Mouse (Mus musculus) kidney, adult 8-10 months (tissue): Measurements from ENCODE around the gene Rasgrp4.
"Not testable (repeated sequence)": the region's sequence is repeated elsewhere in the genome, so short reads cannot be mapped to it uniquely, and the experiment has no call there.

Source experiments
- DNase-seq, 2 experiments: peaks; one replicate each; pipeline ENCODE4 v3.0.0; 2022

The Rasgrp4 gene

DNA sequence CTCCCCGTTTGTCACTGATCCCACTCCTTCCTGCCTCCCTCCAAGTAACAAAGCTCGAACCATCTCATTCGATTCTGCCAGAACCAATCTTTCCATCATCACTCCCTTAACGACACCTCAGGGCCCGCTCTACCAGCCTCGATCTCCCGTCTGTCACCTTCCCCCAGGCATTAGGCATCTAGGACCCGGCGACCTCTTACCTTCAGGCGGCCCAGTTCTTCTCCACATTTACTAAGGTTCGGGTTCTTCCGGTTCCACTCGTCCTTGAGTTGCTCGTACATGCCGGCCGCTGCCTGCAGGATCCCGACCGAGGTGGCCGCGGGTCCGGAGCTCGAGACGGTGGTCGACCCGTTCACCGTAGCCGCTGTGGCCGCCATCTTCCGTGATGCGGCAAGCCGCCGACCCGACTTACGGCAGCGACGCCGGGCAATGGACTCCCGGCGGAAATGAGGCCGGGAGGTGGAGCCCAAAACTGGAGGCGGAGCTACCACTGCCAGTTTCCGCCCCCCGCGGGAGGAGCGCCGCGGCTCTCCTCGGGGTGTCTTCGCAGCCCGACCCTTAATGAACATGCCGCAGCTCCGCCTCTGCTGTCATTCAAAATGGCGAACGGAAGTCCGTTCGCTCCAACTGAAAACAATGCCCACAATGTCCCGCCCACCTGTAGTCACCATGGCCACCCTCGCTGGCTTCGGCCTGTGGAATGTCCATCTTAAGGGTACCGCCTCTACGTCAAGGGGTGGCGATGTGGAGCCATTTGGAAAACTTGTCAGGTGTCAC is 45.6 kb downstream of the Rasgrp4 start, which contains the start of gene Psmd8:
TSS of gene Psmd8 (minus strand) at position 625 of the 777 bp plus-strand sequence.
- DNase-seq: peak; percentile 97 to 99

DNA sequence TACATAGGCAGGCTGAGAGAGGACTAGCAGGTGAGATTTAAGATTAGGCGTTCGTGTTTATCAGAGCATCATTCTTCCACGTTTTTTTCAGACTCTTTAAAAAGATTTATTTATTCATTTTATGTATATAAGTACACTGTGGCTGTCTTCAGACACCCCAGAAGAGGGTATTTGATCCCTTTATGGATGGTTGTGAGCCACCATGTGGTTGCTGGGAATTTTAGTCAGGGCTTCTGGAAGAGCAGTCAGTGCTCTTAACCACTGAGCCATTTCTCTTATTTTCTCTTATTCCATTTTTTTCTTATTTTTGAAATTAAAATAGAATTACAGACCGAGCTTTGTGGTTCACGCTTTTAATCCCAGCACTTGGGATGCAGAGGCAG is 46.2 kb downstream of the Rasgrp4 start:
- DNase-seq: no peak

DNA sequence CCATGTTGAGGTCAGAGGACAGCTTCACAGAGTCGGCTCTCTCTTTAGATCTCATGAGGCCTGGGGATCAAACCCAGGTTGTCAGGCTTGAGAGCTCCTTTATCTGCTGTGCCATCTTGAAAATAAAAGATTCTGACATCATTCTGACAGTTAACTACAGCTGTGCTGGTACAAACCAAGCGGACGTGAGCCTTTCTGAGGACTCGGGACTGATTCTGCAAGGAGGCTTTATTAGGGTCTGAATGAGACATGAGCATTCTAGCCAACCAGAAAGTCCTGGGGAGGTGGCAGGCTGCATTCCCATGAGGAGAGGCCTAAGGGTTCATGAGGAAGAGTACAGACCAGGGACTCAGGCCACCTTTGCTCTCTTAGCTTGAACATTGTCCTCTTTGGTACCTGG is 46.7 kb downstream of the Rasgrp4 start:
- not testable (repeated sequence) for DNase-seq

DNA sequence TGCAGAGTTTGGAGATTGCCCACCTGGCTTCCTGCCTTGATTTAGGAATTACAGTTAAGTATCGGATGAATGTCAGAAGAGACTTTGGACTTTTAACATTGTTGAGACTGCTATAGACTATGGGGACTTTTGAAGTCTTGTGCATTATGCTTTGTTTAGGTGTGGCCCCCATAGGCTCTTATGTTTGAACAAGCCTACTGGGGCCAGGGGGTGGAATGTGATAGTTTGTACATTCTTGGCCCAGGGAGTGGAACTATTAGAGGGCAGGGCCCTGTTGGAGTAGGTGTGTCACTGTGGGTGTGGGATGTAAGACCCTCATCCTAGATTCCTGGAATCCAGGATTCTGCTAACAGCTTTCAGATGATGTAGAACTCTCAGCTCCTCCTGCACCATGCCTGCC is 59.6 kb downstream of the Rasgrp4 start:
- DNase-seq: not testable (repeated sequence)

DNA sequence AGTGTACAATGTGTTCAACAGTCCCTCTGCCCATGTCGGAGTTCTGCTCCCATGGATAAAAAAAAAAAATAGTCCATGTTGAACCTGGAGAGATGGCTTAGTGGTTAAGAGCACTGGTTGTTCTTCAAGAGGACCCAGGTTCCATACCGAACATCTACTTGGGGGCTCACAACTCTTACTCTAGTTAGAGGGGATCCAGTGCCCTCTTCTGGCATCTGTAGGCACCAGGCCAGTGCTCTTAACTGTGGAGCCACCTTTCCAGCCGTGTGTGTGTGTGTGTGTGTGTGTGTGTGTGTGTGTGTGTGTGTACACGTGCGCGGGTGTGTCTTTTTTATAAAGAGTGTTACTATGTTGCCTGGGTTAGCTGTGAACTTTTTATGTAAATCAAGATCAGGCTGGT is 67.9 kb downstream of the Rasgrp4 start:
- DNase-seq: no peak
